In the genomic region with DNA sequence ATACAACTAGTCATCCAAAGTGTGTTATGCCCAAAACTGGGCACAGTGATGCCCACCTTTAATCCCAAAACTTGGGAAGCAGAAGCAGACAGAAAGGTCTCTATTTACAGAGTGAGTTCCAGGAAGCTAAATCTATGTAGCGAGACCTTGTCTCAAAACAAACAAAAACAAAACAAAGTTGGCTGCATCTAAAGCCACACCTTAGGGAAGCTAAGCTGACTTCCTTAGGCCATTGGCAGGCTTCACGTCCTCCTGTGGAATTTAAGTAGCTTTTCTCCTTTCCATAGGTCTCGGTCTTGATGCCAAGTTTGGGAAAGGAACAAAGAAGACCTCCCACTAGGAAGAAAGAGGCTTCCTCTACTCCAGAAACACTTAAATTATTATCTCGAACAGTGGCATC, we compare ENCODE assay signal across 21 mouse cellular contexts. TPM values are rescaled to one million over a fixed set of nuclear protein-coding genes. Genes with fewer than 3 reads are reported as not detected.
DNase-seq lines count a peak whose midpoint lies in the region; ATAC-seq and TF ChIP-seq lines count a peak whose summit lies in the region.
"Had no signal": no experiment of that assay in that cellular context is flagged by ENCODE, and none has a peak within 500 bp of the region (broad histone marks: within the 10 kb centered on the region; RNA-seq: fewer than 3 reads in every experiment).

No protein-coding gene starts in this region.

- no peaks in the 10 kb centered on the region for H3K9me3 ChIP-seq in forebrain, embryonic 13.5 days (replicated peaks)
- no peaks in the 10 kb centered on the region for H3K9me3 ChIP-seq in forebrain, embryonic 10.5 days
- no peaks in the 10 kb centered on the region for H3K9me3 ChIP-seq in neural tube, embryonic 15.5 days (replicated peaks)
- H3K9me3 ChIP-seq: embryonic facial prominence, embryonic 12.5 days; heart, embryonic 10.5 days; heart, embryonic 13.5 days; hindbrain, embryonic 13.5 days; intestine, embryonic 15.5 days had no signal

- no peak overlapping the region for H3K4me2 ChIP-seq in forebrain, embryonic 13.5 days
- no peak overlapping the region for H3K4me2 ChIP-seq in neural tube, embryonic 15.5 days
- H3K4me2 ChIP-seq: embryonic facial prominence, embryonic 12.5 days; heart, embryonic 13.5 days; hindbrain, embryonic 13.5 days; intestine, embryonic 15.5 days had no signal

- no peak overlapping the region for H3K9ac ChIP-seq in forebrain, embryonic 13.5 days
- no peak overlapping the region for H3K9ac ChIP-seq in neural tube, embryonic 15.5 days (replicated peaks)
- H3K9ac ChIP-seq: embryonic facial prominence, embryonic 12.5 days; heart, embryonic 13.5 days; hindbrain, embryonic 13.5 days; intestine, embryonic 15.5 days had no signal

- no peaks in the 10 kb centered on the region for H3K27me3 ChIP-seq in cerebellum, adult 2 months (ENCODE audit: control insufficient read depth, insufficient read depth, low read length)
- no peaks in the 10 kb centered on the region for H3K27me3 ChIP-seq in forebrain, embryonic 13.5 days
- no peaks in the 10 kb centered on the region for H3K27me3 ChIP-seq in forebrain, embryonic 10.5 days (ENCODE audit: poor library complexity, severe bottlenecking)
- no peaks in the 10 kb centered on the region for H3K27me3 ChIP-seq in neural tube, embryonic 15.5 days (replicated peaks)
- H3K27me3 ChIP-seq: embryonic facial prominence, embryonic 12.5 days; heart, embryonic 13.5 days; hindbrain, embryonic 13.5 days; intestine, embryonic 15.5 days had no signal

- TF ChIP-seq POLR2A in cerebellum, adult 2 months (IDR thresholded peaks at IDR 0.05; ENCODE audit: borderline replicate concordance, insufficient read depth, low read length): no peak

- 30% methylated on average over 4 of the region's 4 CpGs for WGBS in cerebellum, adult 2 months
- 70% methylated on average over 4 of the region's 4 CpGs for WGBS in forebrain, embryonic 13.5 days
- WGBS in forebrain, embryonic 10.5 days: 86% methylated on average over 4 of the region's 4 CpGs
- 81% methylated on average over 4 of the region's 4 CpGs for WGBS in neural tube, embryonic 15.5 days

- no peak for ATAC-seq in forebrain, embryonic 13.5 days
- ATAC-seq in neural tube, embryonic 15.5 days (ENCODE audit: low FRiP score): no peak
- ATAC-seq: activated CD4-positive, CD25-positive, alpha-beta regulatory T cell, adult 4 months; intestine, embryonic 15.5 days had no signal

- peaks cover 36% of the 10 kb centered on the region for H3K4me1 ChIP-seq in cerebellum, adult 2 months (ENCODE audit: control insufficient read depth, insufficient read depth, low read length)
- H3K4me1 ChIP-seq in forebrain, embryonic 13.5 days: peaks cover 15% of the 10 kb centered on the region
- peaks cover 31% of the 10 kb centered on the region for H3K4me1 ChIP-seq in forebrain, embryonic 10.5 days
- H3K4me1 ChIP-seq in neural tube, embryonic 15.5 days: peaks cover 30% of the 10 kb centered on the region
- H3K4me1 ChIP-seq: intestine, embryonic 15.5 days had no signal

- no peak overlapping the region for H3K4me3 ChIP-seq in cerebellum, adult 2 months (replicated peaks; ENCODE audit: insufficient read depth, low read depth, low read length)
- no peak overlapping the region for H3K4me3 ChIP-seq in forebrain, embryonic 13.5 days
- H3K4me3 ChIP-seq in forebrain, embryonic 10.5 days: no peak overlapping the region
- H3K4me3 ChIP-seq in gastrocnemius, adult 2 months: peak overlapping the region; percentile 28; the same call in 1 of the 2 replicates
- H3K4me3 ChIP-seq in neural tube, embryonic 15.5 days (replicated peaks): no peak overlapping the region
- H3K4me3 ChIP-seq: embryonic facial prominence, embryonic 12.5 days; erythroblast, embryonic 14.5 days; heart, adult 2 months; heart, embryonic 10.5 days; heart, embryonic 13.5 days; hindbrain, embryonic 13.5 days; intestine, embryonic 15.5 days had no signal

- no peak for TF ChIP-seq CTCF in cerebellum, adult 2 months (IDR thresholded peaks at IDR 0.05; ENCODE audit: borderline replicate concordance, insufficient read depth, low read depth, low read length)
- TF ChIP-seq CTCF in gastrocnemius, adult 2 months (IDR thresholded peaks at IDR 0.05): no peak

- intact Hi-C loops in gastrocnemius, adult 2 months (cut with DNase I): no loop called here

- DNase-seq in cerebellum, adult 2 months: no peak
- no peak for DNase-seq in cerebellum, adult 11-12 months
- no peak for DNase-seq in forebrain, embryonic 10.5 days (ENCODE audit: extremely low spot score, low spot score)
- DNase-seq in gastrocnemius, adult 2 months: no peak
- no peak for DNase-seq in gastrocnemius, postnatal 25 days
- no peak for DNase-seq in neural tube, embryonic 10.5 days (ENCODE audit: extremely low spot score, low spot score)
- DNase-seq: adrenal gland, adult 8-10 months; adrenal gland, postnatal 25 days; gastrocnemius, postnatal 36 days; heart, adult 2 months; kidney, adult 11 months; kidney, adult 8-10 months had no signal

- H3K27ac ChIP-seq in cerebellum, adult 2 months (ENCODE audit: insufficient read depth, low read length): peak overlapping the region; percentile 78; the same call in 1 of the 2 replicates
- H3K27ac ChIP-seq in forebrain, embryonic 13.5 days: peak overlapping the region; percentile 52
- no peak overlapping the region for H3K27ac ChIP-seq in forebrain, embryonic 10.5 days
- peak overlapping the region; percentile 89 for H3K27ac ChIP-seq in gastrocnemius, adult 2 months
- peak overlapping the region; percentile 18; the same call in 1 of the 2 replicates for H3K27ac ChIP-seq in neural tube, embryonic 15.5 days (replicated peaks)
- H3K27ac ChIP-seq: heart, embryonic 10.5 days; heart, embryonic 13.5 days; intestine, embryonic 15.5 days had no signal

- peaks cover 66% of the 10 kb centered on the region for H3K36me3 ChIP-seq in forebrain, embryonic 13.5 days (ENCODE audit: poor library complexity, severe bottlenecking)
- H3K36me3 ChIP-seq in forebrain, embryonic 10.5 days (replicated peaks): peaks cover 67% of the 10 kb centered on the region
- H3K36me3 ChIP-seq in neural tube, embryonic 15.5 days: peaks cover 56% of the 10 kb centered on the region

RNA-seq across cellular contexts. Expression of gene Slc35b1, which starts 6.7 kb away (rescaled TPM):
- 88.5 and 90.3 TPM in 2 replicates for polyA plus RNA-seq in cerebellum, adult 2 months (2012; rRNA removed)
- polyA plus RNA-seq in forebrain, embryonic 13.5 days (2015; fragmentation: Nextera tagmentation; extraction: Ambion mirVana): 135 and 140 TPM in 2 replicates
- 118 and 119 TPM in 2 replicates for polyA plus RNA-seq in forebrain, embryonic 10.5 days (2016; fragmentation: Nextera tagmentation; extraction: Ambion mirVana)
- total RNA-seq in gastrocnemius, adult 2 months (2021): 10 to 100 TPM; 42.4 to 49.5 TPM
- total RNA-seq in gastrocnemius, postnatal 25 days (2021): 10 to 100 TPM; 38.8 to 40.7 TPM
- polyA plus RNA-seq in neural tube, embryonic 15.5 days (2015; fragmentation: Nextera tagmentation; extraction: Ambion mirVana): 129 and 144 TPM in 2 replicates

RNA-seq across cellular contexts. Expression of gene Spop, which starts 22.7 kb away (rescaled TPM):
- polyA plus RNA-seq in cerebellum, adult 2 months (2012; rRNA removed): 147 and 149 TPM in 2 replicates
- 175 and 178 TPM in 2 replicates for polyA plus RNA-seq in forebrain, embryonic 13.5 days (2015; fragmentation: Nextera tagmentation; extraction: Ambion mirVana)
- 142 and 145 TPM in 2 replicates for polyA plus RNA-seq in forebrain, embryonic 10.5 days (2016; fragmentation: Nextera tagmentation; extraction: Ambion mirVana)
- total RNA-seq in gastrocnemius, adult 2 months (2021): 100 to 1,000 TPM; 190 to 208 TPM
- total RNA-seq in gastrocnemius, postnatal 25 days (2021): 100 to 1,000 TPM; 176 to 216 TPM
- 224 and 233 TPM in 2 replicates for polyA plus RNA-seq in neural tube, embryonic 15.5 days (2015; fragmentation: Nextera tagmentation; extraction: Ambion mirVana)

RNA-seq across cellular contexts. Expression of gene Fam117a, which starts 54.4 kb away (rescaled TPM):
- polyA plus RNA-seq in cerebellum, adult 2 months (2012; rRNA removed): 14.3 and 17.4 TPM in 2 replicates
- 3.0 and 3.8 TPM in 2 replicates for polyA plus RNA-seq in forebrain, embryonic 13.5 days (2015; fragmentation: Nextera tagmentation; extraction: Ambion mirVana)
- polyA plus RNA-seq in forebrain, embryonic 10.5 days (2016; fragmentation: Nextera tagmentation; extraction: Ambion mirVana): 7.4 and 7.7 TPM in 2 replicates
- 1 to 10 TPM; 1.5 to 2.1 TPM for total RNA-seq in gastrocnemius, adult 2 months (2021)
- total RNA-seq in gastrocnemius, postnatal 25 days (2021): 1 to 10 TPM; 4.2 to 4.5 TPM
- polyA plus RNA-seq in neural tube, embryonic 15.5 days (2015; fragmentation: Nextera tagmentation; extraction: Ambion mirVana): 2.4 and 4.3 TPM in 2 replicates
